Mouse (Mus musculus) forebrain, embryonic 16.5 days (tissue): ENCODE measurements around the gene Tango6. TPM values are rescaled to one million over a fixed set of nuclear protein-coding genes. Genes with fewer than 3 reads are reported as not detected.

ENCODE experiments used
- ATAC-seq: fragments of 200-750 bp; cut with Nextera tagmentation; 2 replicates; pipeline ENCODE4 v1.8.0; 2017; ENCODE audit warnings: mild to moderate bottlenecking, moderate library complexity
- H3K27ac ChIP-seq: fragments of 300-500 bp; sonication (generic); 2 replicates; pipeline ENCODE4 v1.5.1; 2014; ENCODE audit warnings: low read length, control low read depth
- H3K27me3 ChIP-seq: fragments of 300-500 bp; sonication (generic); replicated peaks from 2 replicates; pipeline ENCODE4 v1.6.1; 2014; ENCODE audit warnings: low read length; ENCODE audit not compliant: control insufficient read depth, insufficient read depth
- H3K36me3 ChIP-seq: fragments of 300-500 bp; sonication (generic); 2 replicates; pipeline ENCODE4 v1.6.1; 2014; ENCODE audit not compliant: control insufficient read depth, insufficient read depth
- H3K4me1 ChIP-seq: fragments of 300-500 bp; sonication (generic); replicated peaks from 2 replicates; pipeline ENCODE4 v1.6.1; 2014; ENCODE audit warnings: low read length; ENCODE audit not compliant: control insufficient read depth, insufficient read depth
- H3K4me2 ChIP-seq: fragments of 300-500 bp; sonication (generic); 2 replicates; pipeline ENCODE4 v1.6.1; 2014; ENCODE audit warnings: mild to moderate bottlenecking, low read length, control low read depth
- H3K4me3 ChIP-seq: fragments of 300-500 bp; sonication (generic); replicated peaks from 2 replicates; pipeline ENCODE4 v1.5.1; 2014; ENCODE audit warnings: mild to moderate bottlenecking, low read length, control low read depth
- H3K9ac ChIP-seq: fragments of 300-500 bp; sonication (generic); replicated peaks from 2 replicates; pipeline ENCODE4 v1.6.1; 2014; ENCODE audit warnings: low read depth, low read length, control low read depth
- H3K9me3 ChIP-seq: fragments of 300-500 bp; sonication (generic); 2 replicates; pipeline ENCODE4 v1.6.1; 2016; ENCODE audit warnings: low read length; ENCODE audit not compliant: control insufficient read depth
- whole genome bisulfite sequencing: fragments of 180-500 bp; shearing (Covaris S2); extraction: QIAGEN DNeasy Blood & Tissue Kit; methylation state at CpG from one replicate; pipeline ENCODE4 v1.1.7; 2014; 5-methylcytosine and 5-hydroxymethylcytosine counted together
- polyA plus RNA-seq: library from polyadenylated mRNA; unstranded; fragments of >200 nt; fragmentation: Nextera tagmentation; extraction: Ambion mirVana; gene quantifications from 2 replicates; pipeline ENCODE4 v1.2.1, GENCODE M21; 2015

Gene Tango6
- polyA plus RNA-seq, 1 experiment from 2014 or later: 5.6 TPM

DNA sequence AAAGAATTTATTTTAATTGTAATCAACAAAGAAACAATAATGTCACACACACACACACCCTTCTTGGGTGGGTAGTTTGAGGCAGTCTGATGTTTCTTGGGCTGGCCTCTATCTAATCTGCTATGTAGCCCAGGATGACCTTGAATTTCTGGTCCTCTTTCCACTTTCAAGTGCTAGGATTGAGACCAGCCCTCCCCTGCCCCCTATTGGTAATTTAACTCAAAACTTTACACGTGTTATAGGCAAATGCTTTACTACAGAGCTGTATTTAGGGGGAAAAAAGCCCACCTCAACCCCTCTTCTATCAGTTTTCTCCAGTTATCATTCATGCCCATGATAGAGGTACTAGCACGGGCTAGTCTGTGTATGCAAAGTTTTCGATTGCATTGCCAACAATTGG, 37.9 kb upstream of the Tango6 start:
- Histone ChIP-seq H3K4me2 (no peak overlapping the region), H3K9ac (no peak overlapping the region), H3K36me3 (no peaks in the 10 kb centered on the region), H3K27me3 (no peaks in the 10 kb centered on the region), H3K27ac (no peak overlapping the region), H3K9me3 (no peaks in the 10 kb centered on the region), H3K4me3 (no peak overlapping the region), H3K4me1 (no peaks in the 10 kb centered on the region)
- ATAC-seq: no peak
- WGBS: 37% methylated on average over 3 of the region's 3 CpGs

DNA sequence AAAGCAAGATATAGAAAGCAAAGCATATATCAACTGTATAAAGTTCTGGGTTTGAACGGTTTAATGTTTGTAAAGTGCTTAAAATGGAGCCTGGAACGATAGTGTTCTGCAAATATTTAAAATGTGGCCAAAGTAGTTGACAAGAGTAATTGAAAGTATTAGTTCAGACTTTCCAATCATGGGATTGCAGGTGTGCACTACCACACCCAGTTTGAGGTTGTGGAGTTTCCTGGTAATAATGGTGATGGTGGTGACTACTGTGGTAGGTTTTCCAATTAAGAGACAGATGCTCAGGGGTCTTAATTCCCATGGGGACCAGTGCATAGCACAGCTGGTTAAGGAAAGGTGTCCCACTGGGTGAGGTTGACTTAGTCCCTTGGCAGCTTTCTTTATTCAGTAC, 36.7 kb upstream of the Tango6 start:
- Histone ChIP-seq H3K4me2 (no peak overlapping the region), H3K9ac (no peak overlapping the region), H3K9me3 (no peaks in the 10 kb centered on the region), H3K4me1 (no peaks in the 10 kb centered on the region), H3K4me3 (no peak overlapping the region), H3K27ac (no peak overlapping the region), H3K36me3 (no peaks in the 10 kb centered on the region), H3K27me3 (no peaks in the 10 kb centered on the region)
- ATAC-seq: no peak
- WGBS: 93% methylated on average over 2 of the region's 2 CpGs

DNA sequence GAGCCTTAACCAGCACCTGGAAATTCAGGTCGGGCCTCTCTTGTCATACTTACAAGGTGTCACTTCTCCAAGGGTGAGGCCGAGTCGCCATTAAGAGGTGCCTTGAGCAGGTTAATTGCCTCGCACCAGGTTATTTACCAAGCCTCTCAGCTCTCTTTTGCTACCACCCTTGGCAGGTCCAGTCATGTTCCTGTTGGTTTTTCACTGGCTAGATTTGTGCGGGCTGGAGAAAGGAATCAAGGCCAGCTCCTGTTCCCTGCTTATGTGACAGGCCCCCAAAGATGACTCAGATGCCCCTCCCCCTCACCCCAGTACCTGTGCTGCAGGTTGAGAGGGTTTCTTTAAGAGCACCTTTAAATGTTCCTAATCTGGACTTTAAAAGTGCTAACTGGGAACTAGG, 36.1 kb upstream of the Tango6 start:
- Histone ChIP-seq H3K9me3 (no peaks in the 10 kb centered on the region), H3K9ac (no peak overlapping the region), H3K27ac (no peak overlapping the region), H3K4me2 (no peak overlapping the region), H3K4me1 (no peaks in the 10 kb centered on the region), H3K36me3 (no peaks in the 10 kb centered on the region), H3K27me3 (no peaks in the 10 kb centered on the region), H3K4me3 (no peak overlapping the region)
- no peak for ATAC-seq
- WGBS: 88% methylated on average over 5 of the region's 5 CpGs

DNA sequence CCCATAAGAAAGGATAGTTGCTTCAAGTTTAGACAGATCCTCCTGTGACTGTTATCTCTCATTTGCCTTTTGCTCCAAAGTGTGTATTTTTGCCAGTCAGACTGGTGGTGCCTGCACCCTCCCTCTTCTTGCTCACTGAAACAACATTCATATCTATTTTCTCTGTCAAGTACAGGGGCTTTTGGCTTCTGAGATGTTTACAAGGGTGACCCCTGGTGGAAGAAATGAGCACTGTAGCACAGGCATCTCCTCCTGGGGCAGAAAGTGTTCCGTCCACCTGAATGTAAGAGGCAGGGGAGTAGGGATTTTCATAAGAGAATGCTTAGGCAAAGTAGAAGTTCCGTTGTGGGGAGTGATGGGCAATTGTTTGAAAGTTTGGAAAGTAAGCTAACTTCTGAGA, 35.5 kb upstream of the Tango6 start:
- ATAC-seq: no peak
- WGBS: 33% methylated on average over 2 of the region's 2 CpGs

DNA sequence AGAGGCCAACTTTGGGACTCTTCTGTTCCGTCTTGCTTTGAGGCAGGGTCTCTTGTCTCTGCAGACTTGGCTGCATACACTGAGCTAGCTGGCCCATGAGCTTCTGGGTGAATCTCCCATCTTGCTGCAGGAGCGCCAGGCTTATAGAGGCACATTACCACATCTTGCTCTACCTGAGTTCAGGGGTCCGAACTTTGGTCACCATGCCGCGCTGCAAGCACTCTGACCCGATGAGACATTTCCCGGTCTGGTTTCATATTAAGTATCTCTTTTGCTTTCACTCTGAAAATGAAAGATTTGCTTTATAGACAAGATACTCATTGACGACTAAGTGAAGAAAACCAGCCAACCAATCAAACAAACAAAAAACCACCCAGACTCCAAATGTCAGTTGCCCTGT, 34.4 kb upstream of the Tango6 start:
- ATAC-seq: no peak
- H3K9me3 ChIP-seq: no peaks in the 10 kb centered on the region
- H3K36me3 ChIP-seq: no peaks in the 10 kb centered on the region
- H3K27me3 ChIP-seq: no peaks in the 10 kb centered on the region
- no peak overlapping the region for H3K27ac ChIP-seq
- WGBS: 95% methylated on average over 8 of the region's 8 CpGs
- no peak overlapping the region for H3K4me2 ChIP-seq
- H3K9ac ChIP-seq: no peak overlapping the region
- H3K4me1 ChIP-seq: no peaks in the 10 kb centered on the region
- no peak overlapping the region for H3K4me3 ChIP-seq

More for the DNA sequence above, 35.5 kb upstream of the Tango6 start:
- H3K4me3 ChIP-seq: no peak overlapping the region
- H3K27ac ChIP-seq: no peak overlapping the region
- no peak overlapping the region for H3K4me2 ChIP-seq
- H3K27me3 ChIP-seq: no peaks in the 10 kb centered on the region
- H3K9ac ChIP-seq: no peak overlapping the region
- H3K4me1 ChIP-seq: no peaks in the 10 kb centered on the region
- H3K9me3 ChIP-seq: no peaks in the 10 kb centered on the region
- no peaks in the 10 kb centered on the region for H3K36me3 ChIP-seq

DNA sequence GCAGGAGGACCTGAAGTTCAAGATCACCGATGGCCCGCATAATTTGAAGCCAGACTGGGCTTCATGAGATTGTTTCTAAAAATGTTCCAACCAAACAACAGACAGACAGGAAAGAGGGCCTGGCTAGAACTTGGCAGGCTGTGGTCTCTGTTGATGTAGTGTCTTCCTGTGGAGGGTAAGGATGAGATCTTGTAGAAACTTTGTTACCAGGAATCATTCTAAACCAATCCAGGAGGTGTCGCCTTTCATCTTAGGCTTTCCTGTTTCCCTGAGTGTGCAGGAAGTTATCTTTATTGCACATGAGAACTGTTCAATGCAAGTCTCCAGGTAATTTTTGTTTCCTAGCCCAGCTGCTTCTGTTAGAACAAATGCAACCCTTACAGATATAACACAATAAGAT, 30.9 kb upstream of the Tango6 start:
- no peak overlapping the region for H3K4me3 ChIP-seq
- H3K27me3 ChIP-seq: no peaks in the 10 kb centered on the region
- ATAC-seq: no peak
- H3K4me2 ChIP-seq: no peak overlapping the region
- 97% methylated on average over 3 of the region's 3 CpGs for WGBS
- H3K9ac ChIP-seq: no peak overlapping the region
- no peak overlapping the region for H3K27ac ChIP-seq
- no peaks in the 10 kb centered on the region for H3K36me3 ChIP-seq
- H3K4me1 ChIP-seq: no peaks in the 10 kb centered on the region
- no peaks in the 10 kb centered on the region for H3K9me3 ChIP-seq

DNA sequence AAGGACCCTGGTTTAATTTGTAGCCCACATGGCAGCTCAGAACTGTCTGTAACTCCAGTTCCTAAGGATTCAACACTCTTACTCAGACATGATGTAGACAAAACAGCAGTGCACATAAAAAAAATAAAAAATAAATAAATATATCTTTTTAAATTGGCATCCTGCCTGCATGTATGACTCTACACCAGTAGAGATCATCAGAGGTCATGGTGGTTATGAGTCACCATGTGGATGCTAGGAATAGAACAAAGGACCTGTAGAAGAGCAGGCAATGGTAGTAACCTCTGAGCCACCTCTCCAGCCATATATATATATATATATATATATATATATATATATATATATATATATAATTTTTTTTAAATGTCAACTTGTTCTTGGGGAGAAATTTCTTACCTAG, 26.8 kb upstream of the Tango6 start:
- Histone ChIP-seq H3K9ac (no peak overlapping the region), H3K4me3 (no peak overlapping the region)
- ATAC-seq: no peak

DNA sequence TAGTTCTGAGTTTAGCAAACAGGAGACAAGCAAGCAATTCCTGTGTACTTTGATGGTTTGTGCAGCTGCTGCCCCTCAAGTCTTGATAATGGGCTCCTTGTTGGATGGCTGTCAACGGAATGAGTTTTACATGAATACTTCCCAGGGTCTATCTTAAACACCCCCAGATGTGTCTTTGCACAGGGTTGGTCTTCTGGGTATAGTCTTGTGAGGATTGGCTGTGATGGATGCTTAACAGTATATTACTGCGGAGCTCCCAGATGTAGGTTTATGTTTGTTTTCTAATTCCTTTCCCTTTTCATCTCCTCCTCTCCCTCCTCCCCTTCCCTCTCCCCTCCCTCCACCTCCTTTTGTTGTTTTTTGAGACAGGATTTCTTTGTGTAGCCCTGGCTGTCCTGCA, 10.1 kb upstream of the Tango6 start:
- no peak overlapping the region for H3K9ac ChIP-seq
- H3K9me3 ChIP-seq: no peaks in the 10 kb centered on the region
- no peak for ATAC-seq
- H3K4me1 ChIP-seq: no peaks in the 10 kb centered on the region
- no peak overlapping the region for H3K27ac ChIP-seq
- H3K27me3 ChIP-seq: no peaks in the 10 kb centered on the region
- H3K36me3 ChIP-seq: no peaks in the 10 kb centered on the region
- H3K4me3 ChIP-seq: no peak overlapping the region
- no peak overlapping the region for H3K4me2 ChIP-seq
- 55% methylated on average over 2 of the region's 2 CpGs for WGBS

More for the DNA sequence above, 26.8 kb upstream of the Tango6 start:
- H3K4me2 ChIP-seq: no peak overlapping the region
- H3K36me3 ChIP-seq: no peaks in the 10 kb centered on the region
- no peaks in the 10 kb centered on the region for H3K4me1 ChIP-seq
- H3K27me3 ChIP-seq: no peaks in the 10 kb centered on the region
- no peaks in the 10 kb centered on the region for H3K9me3 ChIP-seq
- H3K27ac ChIP-seq: no peak overlapping the region

DNA sequence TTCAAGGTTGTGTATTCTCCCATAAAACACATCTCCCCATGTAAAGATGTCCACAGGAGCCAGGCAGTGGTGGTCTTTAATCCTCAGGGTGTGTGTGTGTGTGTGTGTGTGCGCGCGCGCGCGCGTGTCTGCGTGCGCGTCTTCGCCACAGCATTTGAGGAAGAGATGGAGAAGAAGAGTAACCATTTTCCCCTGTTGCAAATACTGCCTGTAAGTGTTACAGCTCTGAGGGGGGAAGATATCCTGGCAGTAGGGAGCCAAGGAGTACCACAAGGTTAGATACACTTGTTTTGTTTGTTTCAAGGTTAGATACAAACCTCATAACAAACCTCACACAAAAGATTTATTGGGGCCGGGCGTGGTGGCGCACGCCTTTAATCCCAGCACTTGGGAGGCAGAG, 8.6 kb upstream of the Tango6 start:
- WGBS: 98% methylated on average over 15 of the region's 15 CpGs
- Histone ChIP-seq H3K4me3 (no peak overlapping the region), H3K9ac (no peak overlapping the region), H3K4me1 (no peaks in the 10 kb centered on the region), H3K36me3 (no peaks in the 10 kb centered on the region), H3K27ac (no peak overlapping the region), H3K9me3 (no peaks in the 10 kb centered on the region), H3K4me2 (no peak overlapping the region), H3K27me3 (no peaks in the 10 kb centered on the region)
- ATAC-seq: no peak

DNA sequence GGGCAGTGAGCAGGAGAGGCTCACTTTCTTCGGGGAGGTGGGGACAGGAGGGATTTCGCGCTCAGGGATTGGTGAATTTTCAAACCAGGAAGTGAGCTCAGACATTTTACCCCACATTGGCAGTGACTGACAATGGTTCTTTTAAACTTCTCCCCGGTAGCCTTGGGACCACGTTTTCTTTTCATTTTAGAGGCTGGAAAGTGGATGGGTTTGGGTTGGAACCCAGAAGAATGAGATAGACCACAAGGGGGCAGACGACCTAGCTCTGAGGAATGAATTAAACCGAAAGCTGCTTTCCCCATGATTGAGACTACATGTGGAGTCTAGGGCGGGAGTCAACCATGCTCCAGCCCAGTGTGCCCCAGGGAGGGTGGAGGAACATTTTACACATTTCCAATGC, 8.0 kb upstream of the Tango6 start:
- Histone ChIP-seq H3K27ac (no peak overlapping the region), H3K4me3 (no peak overlapping the region), H3K4me1 (no peaks in the 10 kb centered on the region), H3K27me3 (no peaks in the 10 kb centered on the region), H3K36me3 (no peaks in the 10 kb centered on the region), H3K9ac (no peak overlapping the region), H3K4me2 (no peak overlapping the region), H3K9me3 (no peaks in the 10 kb centered on the region)
- ATAC-seq: no peak
- 74% methylated on average over 8 of the region's 8 CpGs for WGBS
